Mouse (Mus musculus) kidney, postnatal 10 days (tissue): ENCODE results near the gene Hagh.

Source experiments
- DNase-seq: peaks from one replicate; pipeline ENCODE4 v3.0.0; 2021; ENCODE audit warnings: mixed read lengths

Hagh gene

DNA sequence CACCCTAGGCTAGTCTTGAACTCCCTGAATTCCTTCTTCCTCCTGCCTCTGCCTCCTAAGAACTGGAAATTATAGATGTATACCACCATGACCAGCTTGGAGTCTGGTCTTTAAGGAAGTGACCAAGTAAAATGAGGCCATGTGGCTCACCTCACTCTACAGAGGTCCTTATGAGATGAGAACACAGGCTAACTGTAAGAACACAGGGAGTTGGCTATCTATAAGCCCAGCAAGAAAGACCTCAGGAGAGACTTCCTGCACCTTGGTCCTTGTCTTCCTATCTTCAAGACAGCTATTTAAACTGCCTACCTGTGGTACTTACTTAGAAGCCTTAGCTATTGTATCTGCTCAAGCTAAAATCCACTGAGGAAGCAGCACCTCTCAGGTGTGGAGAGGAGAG is 74.0 kb downstream of the Hagh start:
- no peak for DNase-seq
